Mouse (Mus musculus): ENCODE results near the gene F8.
A peak's percentile ranks its signal among the peaks of the same experiment; 100 is the strongest.

F8 gene

DNA sequence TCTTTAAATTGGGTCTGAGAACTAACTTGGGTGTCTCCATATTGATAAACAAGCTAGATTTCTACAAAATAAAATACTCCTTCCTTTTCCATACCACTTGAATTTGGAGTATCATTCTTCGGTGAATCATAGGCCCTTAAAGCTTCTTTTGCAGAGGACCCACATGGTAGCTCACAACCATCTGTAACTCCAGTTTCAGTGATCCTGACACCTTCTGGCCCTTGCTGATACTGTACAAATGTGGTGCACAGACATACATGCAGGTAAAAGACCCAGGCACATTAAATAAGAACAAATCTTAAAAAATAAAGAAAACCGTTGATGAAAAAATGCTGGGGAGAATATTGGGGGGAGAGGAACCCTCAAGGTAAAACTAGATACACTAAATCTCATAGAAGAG lies 244.2 kb downstream of the F8 start:
- DNase-seq (ENCODE audit: low spot score in 2 of 2), result no peak

DNA sequence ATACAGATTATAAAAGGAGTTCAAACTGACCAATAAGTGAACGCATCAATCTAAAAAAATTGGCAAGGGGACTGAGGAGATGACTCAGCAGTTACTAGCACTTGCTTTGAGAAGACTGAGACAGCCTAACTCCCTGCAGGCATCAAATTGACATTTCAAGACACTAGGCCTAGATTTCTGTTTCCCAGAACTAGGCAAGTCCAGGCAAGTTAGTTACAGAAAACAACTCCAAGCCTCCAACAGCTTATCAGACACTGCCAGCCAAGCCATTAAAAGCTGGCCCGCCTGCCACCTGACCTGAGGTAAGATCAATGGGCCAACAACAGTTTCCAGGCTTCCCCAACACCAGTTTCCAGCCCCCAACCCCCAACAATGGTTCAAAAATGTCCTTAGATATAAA lies 244.7 kb downstream of the F8 start:
- DNase-seq (ENCODE audit: low spot score in 2 of 2), result no peak

DNA sequence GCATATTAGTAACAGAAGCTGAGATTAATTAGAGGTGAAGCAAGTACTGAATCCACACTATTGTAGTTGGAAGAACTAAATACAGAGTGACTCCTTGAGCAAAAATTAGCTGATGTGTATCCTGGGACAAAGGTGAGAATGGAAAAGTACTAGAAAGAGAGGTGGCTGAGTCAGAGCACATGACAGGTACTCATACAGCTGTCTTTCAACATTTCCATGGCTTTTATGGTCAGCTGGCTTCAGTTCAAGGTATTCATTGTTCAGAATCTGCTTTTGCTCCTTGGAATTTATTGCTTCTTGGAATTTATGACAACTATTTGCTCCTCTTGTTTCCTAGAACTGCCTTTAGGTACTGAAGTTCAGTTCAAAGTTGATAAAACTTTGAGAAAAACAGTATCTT lies 245.5 kb downstream of the F8 start:
- DNase-seq (ENCODE audit: low spot score in 2 of 2), result no peak

DNA sequence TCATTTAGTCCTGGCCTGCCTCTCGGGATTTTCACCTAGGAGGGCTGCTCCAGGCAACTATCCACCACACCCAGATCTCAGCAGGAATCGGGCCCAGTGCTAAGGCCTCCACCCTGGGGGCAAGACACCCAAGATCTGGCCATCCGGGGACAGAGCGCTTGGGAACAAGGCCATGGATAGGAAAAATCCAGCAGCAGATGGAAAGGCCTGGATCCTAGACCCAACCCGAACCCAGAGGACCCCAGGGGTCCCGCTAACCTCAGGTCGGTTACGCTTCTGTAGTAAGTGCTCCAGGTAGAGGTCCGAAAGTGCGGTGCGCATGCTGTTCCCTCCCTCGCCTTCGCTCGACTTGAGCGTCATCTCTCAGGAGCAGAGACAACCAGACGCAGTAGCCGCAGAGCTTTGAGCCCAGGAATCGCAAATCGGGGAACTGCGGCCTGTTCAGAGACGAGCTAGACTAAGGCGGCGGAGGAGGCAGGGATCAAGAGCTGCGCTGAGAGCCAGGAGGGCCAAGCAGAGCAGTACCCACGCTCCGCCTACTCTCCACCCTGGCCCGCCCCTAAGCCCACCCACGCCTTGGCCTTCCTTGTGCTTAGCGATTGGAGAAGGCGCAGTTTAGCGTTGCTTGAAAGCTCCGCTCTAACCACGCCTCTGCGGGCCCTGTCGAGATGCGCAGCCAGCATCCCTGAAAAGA lies 251.8 kb downstream of the F8 start, which contains the start of gene Mpp1:
Gene Mpp1, minus strand, starts transcription at position 550 of the 694 bp plus-strand sequence.
- peak; percentile 50 to 64 for DNase-seq (ENCODE audit: low spot score in 2 of 2)

DNA sequence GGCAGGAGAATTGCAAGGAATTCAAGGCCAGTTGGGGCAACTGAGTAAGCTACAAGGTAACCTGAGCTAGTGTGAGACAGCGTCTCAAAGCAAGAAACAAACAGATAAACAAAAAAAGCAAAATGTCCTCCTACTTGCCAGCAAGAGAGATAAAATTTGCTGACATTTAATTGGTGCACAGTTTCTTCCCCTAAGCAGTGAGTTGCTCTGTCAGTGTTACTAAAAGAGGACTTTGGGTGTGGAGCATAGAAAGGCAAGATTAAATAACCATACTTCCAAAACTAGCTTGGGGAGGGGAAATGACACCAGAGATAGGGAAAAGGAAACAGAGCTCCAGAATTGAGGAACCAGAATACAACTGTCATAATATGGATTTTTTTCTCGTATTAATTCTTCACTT lies 252.9 kb downstream of the F8 start:
- no peak for DNase-seq (ENCODE audit: low spot score in 2 of 2)

DNA sequence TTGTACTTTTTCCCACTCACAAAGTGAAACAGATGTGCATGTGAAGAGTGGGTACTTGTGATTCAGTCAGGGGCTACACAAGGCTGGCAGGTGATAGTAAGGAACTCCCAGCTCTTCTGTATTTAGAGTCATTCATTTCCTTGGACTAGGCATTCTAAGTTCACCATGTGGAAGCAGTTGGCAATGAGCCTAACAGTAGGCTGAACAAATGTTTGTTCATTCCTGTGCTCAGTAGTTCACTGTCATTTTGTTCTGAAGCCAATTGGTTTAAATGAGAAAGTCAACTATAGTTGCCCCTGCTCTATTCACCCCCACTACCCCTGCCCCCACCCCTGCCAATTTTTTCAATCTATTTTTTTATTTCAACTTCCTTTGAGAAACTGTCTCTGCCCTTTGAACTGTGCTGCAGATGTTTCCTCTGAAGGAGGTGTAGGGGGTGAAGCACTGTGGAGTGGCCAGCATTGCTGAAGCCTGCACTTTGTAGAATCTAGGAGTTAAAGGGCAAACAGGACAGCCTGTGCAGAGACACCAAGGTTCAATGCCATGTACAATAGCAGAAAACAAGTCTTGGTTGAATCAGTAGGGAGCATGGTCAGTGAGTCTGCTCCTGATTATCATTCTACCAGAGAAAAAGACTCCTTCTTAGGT lies 254.0 kb downstream of the F8 start:
- DNase-seq (ENCODE audit: low spot score in 2 of 2), result no peak

DNA sequence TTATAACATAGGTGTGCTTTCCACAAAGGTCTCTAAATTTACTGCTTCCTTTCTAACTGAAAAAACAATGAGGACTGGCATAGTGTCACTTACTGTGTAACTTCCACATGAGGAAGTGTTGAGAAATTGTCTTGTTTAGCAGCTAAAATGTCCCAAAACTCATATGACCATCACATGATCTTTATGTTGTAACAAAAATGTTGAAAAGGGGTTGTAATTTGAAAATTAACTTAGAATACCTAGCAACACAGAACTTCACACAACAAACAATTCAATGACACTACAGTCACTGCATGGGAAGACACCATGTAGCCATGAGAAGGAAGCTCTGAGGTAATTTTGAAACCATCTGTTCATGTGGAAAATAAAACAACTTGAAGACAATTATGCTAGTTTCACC lies 255.5 kb downstream of the F8 start:
- DNase-seq (ENCODE audit: low spot score in 2 of 2), result no peak

DNA sequence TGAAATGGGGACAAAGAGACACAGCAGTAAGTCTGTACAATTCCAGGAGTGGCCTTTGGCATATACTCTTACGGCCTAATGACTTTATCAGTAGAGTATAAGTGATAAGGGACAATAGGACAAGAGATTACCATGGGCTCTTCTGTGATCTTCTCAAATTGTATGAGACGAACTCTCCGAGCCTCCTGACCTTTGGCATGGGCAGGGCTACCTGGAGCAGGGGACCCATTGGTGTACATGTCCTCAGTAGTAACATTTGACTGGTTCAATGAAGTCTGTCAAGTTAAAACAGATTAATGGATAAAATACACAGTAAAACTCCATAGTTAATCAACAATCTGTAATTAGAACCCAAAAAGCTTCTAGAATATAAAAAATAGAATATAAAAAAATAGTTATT lies 256.8 kb downstream of the F8 start:
- DNase-seq (ENCODE audit: low spot score in 2 of 2), result no peak
